Mouse (Mus musculus) urinary bladder, postnatal 25 days (tissue): ENCODE results near the gene Sfi1.
"Not testable (repeated sequence)": the region's sequence is repeated elsewhere in the genome, so short reads cannot be mapped to it uniquely, and the experiment has no call there.

ENCODE experiments used
- DNase-seq: peaks from one replicate; pipeline ENCODE4 v3.0.0; 2022; ENCODE audit warnings: low spot score

The Sfi1 gene

DNA sequence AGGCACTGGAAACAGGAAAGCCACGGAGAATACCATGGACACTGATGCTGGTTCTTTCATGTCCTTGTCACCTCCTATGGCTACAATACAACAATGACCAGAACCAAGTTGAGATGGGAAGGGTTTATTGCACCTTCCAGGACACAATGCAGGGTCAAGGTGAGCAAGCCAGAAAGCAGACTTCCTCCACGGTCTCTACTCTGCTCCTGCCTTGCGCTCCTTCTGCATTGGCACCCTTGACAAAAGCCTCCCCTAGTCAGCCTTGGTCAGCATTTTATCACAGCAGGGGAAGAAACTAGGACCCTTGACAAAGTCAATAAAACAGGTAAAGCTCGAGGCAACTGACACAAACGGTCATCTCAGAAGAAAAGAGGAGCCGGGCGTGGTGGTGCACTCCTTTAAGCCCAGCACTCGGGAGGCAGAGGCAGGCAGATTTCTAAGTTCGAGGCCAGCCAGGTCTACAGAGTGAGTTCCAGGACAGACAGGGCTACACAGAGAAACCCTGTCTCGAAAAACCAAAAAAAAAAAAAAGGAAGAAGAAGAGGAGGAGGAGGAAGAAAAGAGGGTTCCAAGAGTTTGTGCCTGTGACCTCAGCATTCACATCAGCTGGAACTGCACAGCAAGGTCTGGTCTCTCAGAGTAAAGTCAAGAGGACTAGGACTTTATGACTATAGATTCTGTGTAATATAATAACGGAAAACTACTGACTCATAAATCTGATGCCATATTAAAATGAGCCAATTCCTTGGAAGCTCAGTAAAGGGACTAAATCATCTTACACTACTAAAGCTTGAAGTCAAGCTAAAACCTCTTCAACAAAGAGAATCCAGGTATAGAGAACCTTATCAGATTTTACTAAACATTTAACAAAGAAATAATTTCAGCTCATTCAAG is 19.6 kb downstream of the Sfi1 start:
- DNase-seq, result peak; percentile 83

DNA sequence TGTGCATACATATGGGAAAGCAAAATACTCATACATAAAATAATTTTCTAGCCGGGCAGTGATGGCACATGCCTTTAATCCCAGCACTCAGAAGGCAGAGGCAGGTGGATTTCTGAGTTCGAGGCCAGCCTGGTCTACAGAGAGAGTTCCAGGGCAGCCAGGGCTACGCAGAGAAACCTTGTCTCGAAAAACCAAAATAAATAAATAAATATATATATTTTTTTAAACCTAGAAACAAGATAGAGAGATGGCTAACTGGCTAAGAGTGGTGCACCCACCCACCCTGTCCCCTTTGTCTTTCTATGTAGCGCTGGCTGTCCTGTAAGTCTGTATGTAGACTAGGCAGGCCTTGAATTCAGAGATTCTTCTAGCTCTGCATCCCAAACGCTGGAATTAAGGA is 20.7 kb downstream of the Sfi1 start:
- not testable (repeated sequence) for DNase-seq

DNA sequence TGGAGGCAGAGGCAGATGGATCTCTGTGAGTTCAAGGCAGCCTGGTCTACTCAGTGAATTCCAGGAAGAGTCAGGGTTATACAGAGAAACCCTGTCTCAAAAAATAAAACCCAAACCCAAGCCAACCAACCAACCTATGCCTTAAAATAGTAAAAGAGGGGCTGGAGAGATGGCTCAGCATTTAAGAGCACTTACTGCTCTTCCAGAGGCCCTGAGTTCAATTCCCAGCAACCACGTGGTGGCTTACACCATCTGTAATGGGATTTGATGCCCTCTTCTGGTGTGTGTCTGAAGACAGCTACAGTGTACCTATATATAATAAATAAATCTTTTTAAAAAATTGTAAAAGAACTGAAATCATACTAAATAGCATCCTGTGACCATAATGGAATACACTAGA is 21.3 kb downstream of the Sfi1 start:
- DNase-seq, result peak; percentile 62

DNA sequence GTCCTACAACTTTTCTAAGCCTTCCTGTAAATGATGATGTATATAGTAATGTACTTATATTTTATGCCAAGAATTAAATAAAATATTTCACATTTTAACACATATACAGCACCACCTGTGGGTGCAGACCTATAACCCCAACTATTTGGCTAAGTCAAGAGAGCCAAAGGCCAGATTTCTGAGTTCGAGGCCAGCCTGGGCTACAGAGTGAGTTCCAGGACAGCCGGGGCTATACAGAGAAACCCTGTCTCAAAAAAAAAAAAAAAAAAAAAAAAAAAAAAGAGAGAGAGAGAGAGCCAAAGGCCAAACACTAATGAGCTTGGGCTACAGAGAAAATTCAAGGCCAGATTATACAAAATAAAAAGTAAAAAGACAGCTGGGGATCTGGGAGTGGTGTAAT is 24.2 kb downstream of the Sfi1 start:
- DNase-seq, result not testable (repeated sequence)

DNA sequence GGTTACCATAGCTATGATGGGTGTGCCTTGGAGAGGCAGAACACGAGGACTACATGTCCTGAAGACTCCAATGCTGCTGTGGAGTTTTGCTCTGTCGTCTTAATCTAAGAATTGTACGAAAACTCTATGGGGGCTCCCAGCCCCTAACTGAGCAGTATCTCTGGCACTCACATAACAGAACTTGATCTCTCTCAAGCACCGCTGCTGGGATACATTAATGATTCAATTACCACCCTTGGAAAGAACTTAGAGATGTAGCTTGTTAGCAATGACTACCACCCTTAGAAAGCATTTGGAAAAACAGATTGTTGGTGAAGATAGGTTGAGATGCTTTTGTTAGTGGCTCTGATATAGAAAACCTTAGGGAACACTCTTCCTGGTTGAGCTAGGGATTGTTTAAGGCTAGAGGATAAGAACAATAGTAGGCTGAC is 25.7 kb downstream of the Sfi1 start:
- peak; percentile 67 for DNase-seq

DNA sequence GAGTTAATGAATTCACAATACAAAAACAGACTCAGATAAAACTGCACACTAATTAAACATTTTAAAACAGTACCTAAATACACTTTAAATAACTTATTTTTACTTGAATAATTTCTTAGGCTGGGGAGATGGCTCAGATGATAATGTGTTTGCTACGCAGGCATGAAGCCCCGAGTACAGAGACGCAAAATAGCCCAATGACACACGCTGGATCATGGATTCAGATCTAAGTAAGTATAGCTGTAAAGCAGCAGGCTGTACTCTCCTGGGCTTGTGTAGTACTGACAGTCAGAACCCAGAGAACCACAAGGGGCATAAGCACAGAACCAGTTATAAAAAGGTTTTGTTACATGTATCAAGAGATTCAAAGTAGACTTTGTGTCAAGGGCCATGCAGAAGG is 26.1 kb downstream of the Sfi1 start:
- not testable (repeated sequence) for DNase-seq

DNA sequence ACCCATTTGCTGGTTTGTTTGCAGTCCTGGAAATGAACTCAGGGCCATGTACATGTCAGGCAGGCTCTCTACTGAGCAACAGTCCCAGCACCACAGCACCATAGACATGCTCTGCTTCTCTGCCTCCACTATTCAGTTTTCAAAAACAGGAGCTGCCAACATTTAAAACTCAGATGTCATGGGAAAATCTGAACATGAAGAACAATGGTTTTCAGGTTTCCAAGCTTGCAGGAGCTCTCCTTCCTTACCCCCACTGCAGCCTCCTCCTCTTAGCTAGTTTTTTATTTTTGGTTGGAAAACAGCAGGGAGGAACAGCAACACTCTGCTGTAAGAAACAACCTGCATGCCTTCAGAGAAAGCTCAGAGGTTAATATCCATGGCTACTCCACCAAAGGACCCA is 26.9 kb downstream of the Sfi1 start:
- DNase-seq, result not testable (repeated sequence)

DNA sequence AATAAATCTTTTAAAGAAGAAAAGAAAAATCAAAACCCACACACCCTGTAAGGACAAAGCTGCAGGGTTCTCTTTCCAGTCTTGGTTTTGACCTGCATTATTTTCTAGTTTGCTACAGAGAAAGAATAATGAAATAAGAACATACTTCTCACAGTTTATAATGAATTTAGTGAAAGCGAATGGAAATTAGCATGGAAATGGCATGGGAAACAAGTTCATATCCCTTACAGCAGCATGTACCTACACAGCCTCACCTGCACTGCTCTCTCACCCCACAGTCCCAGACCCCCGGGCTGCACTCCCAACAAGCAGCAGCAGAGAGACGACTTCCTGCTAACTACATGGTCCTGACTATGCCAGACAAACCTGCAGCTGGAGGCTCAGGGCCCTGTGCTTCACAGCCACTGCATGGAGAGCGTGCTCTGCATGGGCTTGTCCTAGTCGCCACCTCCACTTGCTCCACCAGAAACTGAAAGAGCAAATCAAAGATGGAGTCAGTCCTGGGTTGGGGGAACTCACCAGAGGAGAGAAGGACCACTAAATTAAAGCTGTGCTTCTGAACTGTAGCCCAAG is 28.0 kb downstream of the Sfi1 start:
- not testable (repeated sequence) for DNase-seq

DNA sequence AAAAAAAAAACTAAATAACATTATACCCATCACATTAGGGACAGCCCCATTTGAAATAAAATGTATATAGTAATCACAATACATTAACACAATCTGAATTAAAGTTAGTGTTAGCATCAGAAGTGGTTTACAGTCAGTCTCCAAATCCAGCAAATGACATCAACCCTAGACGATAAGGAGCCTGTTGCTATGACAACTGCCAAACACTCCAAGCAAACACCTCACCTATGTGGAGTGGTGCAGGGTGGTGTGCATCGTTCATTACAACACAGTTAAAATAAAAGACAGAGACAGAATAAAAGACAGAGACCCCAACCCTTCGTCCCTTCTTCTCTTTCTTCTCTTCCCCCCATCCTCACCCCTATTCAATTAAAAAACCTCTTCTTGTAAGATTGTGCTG is 29.6 kb downstream of the Sfi1 start:
- DNase-seq, result not testable (repeated sequence)

DNA sequence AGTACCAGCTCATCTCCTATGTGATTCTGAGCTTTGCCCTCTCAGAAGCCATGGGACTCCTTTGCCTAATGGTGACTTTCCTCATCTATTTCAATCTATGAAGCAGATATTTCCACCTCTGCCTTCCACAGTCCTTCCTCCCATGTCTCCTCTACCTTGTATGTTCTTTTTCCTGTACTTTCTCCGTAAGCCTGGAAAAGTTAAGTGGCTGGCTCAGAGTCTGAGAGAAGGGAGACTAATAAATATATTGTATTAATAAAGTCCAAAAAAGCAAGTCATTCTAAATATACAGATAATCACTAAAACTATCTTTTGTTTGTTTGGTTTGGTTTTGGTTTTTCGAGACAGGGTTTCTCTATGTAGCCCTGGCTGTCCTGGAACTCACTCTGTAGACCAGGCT is 30.1 kb downstream of the Sfi1 start:
- peak; percentile 69 for DNase-seq

DNA sequence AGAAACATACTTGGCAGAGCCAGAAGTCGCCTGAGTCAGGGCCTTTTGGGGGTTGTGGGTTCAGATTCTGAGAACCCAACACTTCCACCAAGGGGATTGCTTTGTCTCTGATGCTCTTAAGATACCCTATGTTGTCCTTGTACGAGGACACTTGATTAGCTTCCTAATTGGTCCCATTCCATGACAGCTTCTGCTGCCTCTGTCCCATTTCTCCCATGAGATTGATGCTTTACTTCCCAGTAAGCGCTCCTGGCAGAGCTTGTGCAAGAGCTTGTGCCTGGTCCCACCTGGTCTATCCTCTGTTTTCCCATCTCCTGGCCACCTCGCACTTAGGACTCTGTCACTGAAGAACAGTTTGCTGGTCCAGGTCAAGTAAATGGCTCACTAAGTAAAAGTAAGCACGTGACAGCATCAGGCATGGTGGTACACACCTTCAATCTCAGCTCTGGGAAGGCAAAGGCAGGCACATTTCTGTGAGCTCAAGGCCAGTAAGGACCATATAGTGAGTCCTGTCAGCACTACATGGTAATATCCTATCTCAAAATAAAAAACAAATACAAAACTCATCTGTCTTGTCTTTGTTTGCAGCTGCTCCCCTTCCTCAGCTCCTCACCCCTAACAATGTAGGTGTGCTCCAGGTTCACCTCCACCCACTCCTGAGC is 30.9 kb downstream of the Sfi1 start:
- DNase-seq, result peak; percentile 81

DNA sequence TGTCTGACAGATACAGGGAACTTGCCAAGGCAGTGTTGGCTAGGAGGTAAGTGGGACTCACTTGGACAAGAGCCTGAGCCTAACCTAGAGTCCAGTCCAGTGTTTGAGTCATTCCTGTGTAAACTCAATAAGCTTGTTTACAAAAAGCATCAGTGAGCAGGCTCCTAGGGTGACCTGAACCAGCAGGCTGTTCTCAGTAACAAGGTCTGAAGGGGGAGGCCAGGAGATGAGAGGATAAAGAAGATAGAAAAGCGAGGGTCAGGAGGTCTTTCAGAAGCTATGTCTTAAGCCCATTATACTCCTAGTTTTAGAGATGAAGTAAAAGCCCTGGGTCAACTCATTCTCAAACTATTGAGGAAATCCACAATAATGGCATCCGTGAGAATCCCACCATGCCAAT is 31.9 kb downstream of the Sfi1 start:
- DNase-seq, result peak; percentile 81

DNA sequence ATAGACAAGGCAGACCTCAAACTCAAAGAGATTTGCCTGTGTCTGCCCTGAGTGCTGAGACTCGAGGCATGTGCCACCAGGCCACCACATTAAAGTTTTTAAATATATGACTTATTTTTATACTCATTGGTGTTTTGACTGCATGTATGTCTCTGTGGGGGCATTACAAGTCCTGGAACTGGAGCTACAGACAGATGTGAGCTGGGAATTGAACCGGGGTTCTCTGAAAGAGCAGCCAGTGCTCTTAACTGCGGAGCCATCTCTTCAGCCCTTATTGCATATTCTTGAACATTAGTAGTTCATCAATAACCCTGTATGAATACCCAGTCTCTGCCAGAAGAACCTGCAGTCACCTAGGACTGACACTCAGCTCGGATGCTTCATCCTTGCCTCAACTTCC is 34.5 kb downstream of the Sfi1 start:
- not testable (repeated sequence) for DNase-seq

DNA sequence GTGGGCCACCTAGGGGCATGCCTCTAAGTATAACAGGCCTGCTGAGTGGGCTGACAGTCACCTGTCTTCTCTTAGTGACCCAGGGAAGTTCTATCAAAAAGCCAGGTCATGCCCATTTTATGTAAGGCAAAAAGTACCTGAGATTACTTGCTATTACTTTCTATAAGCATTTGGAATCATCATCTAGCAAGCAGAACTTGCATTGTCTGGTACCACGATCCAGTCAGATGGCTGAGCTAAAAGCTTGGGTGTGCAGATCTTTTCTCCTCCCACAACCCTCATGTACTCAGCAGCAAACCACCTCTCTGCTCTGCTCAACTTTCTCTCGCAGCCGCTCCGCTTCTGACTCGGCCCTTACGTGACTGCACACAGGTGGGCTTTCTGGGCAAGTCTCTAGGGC is 35.3 kb downstream of the Sfi1 start:
- peak; percentile 61 for DNase-seq

DNA sequence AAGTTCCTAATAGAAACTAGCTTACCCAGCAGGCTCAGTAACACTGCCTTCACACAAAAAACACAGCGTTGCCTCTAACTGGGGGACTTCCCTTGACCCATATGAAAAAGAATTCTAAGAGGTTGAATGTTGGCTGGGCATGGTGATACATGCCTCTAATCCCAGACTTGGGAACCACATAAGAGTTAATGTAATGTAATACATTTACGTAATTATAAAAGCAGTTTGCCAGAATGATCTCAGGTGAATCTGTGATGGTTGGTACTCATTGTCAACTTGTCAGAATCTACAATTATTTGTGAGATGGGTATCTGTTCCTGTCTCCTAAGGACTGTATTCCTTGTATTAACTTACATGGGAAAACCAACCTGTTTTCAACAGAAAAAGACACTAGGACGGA is 36.3 kb downstream of the Sfi1 start:
- not testable (repeated sequence) for DNase-seq

DNA sequence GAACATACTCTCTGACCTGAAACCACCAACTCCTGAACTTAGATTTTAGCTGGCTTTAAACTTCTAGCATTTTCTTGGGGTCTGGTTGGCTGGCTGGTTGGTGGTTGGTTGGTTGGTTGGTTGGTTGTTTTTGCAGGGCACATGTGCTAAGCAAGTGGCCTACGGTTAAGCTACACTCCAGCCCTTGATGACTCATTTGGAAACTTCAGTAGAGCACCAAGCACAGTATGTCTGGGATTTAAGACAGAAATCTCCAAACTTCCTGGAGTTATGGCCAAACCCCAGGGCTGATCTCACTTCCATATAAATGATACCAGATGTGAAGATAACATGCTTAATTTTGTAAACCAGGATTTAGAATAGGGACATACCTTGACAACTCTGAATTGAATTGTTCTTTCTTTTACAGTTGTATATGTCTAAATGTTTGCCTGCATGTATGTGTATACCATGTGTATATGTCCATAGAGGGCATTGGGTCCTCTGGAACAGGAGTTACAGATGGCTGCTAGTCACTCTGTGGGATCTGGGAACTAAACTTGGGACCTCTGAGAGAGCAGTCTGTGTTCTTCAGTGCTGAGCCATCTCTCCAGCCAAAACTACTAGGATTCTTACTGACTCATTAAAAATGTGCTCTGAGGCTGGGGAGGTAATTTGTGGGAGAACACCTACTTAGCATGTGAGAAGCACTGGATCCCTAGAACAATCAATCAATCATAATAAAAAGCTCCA is 39.4 kb downstream of the Sfi1 start:
- DNase-seq, result peak; percentile 76

DNA sequence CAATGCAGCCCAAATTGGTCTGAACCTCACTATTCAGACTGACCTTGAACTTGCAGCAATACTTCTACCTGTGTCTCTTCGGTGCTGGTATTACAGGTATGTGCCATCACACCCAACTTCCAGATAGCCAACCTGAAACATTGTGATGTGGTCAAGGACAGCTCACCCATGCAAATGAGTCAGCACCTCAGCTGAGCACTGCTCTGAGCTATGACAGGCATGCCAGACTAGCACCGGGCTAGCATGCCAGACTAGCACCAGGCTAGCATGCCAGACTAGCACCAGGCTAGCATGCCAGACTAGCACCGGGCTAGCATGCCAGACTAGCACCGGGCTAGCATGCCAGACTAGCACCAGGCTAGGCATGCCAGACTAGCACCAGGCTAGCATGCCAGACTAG is 41.9 kb downstream of the Sfi1 start:
- DNase-seq, result not testable (repeated sequence)

DNA sequence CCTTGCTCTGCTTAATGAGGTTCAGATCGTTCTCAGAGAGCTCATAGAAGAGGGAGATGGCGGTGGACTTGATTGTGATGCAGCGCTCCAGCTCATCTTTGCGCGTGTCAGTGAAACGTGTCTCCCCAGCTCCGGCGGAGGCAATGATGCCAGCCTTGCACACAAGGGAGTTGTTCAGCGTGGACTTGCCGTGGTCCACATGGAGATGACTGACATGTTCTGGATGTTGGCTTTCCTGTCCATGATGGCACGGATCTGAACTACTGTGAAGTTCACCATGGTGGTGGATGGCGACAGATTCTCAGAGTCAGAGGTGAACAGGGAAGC is 42.6 kb downstream of the Sfi1 start:
- not testable (repeated sequence) for DNase-seq

DNA sequence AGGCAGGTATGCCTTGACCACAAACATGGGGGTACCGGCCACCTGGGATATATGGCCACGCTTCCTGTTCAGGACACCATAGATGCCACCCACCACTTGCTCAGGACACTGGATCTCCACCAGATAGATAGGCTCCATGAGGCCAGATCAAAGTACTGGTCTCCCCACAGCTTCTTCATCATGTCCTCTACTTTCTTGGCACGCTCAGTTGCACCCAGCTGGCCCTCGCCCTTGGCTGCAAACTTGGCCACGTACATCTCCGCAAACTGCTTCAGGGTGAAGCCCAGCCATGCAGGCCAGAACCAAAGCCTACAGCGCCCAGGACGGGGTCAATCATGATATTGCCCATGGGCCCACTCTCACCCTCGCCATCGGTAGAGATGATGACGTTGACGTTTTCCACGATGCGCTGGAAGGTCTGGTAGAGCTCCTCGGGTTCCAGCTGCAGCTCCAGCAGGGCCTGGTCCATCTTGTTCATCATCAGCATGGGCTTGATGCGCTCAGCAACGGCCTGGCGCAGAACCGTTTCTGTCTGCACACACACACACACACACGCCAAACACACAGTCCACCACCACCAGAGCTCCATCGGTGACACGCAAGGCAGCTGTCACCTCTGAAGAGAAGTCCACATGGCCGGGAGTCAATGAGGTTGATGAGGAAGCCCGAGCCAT is 43.1 kb downstream of the Sfi1 start:
- peak; percentile 58 for DNase-seq

DNA sequence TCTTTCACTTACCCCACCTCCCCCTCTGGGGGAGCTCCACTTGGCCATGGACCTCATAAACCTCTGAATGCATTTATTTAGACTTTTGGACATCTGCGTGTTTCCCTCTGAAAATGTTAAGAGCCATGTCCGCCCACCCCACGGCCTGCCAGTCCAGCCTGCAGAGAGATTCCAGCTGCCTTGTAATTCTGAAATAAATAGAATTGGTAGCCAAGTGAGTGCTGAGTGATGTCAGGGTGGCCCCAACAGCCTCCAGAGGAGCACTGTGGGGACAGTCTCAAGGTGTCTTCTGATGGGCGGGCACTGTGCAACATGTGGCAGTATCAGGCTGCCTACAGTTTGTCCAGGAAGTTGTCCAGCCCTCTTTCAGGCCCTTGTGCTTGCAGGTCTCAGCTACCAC is 43.8 kb downstream of the Sfi1 start:
- DNase-seq, result not testable (repeated sequence)

DNA sequence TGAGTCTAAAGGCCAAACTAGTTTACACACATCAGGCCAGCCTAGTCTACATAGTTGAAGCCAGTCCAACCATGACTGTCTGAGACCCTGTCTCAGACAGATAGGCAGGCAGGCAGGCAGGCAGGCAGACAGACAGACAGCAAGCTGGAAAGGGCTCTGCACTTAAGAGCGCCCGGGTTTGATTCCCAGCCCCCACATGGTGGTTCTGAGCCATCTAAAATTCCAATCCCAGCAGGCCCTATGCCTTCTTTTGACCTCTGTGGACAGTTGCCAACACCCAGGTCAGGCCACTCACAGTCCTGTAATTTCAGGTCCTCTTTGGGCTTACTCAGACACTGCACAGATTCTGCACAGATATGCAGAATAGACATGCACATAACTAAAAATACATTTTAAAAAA is 46.5 kb downstream of the Sfi1 start:
- DNase-seq, result not testable (repeated sequence)
